Mouse (Mus musculus) right cerebral cortex, adult 18-20 months (tissue): Measurements from ENCODE around the gene Wnt1.

ENCODE experiments used
- DNase-seq: peaks from one replicate; pipeline ENCODE4 v3.0.0; 2022; ENCODE audit warnings: mixed read lengths

Gene Wnt1

GRCm38 (mm10) chr15:98778191-98778770 lies 11.4 kb upstream of the Wnt1 start:
- DNase-seq: no peak

DNA sequence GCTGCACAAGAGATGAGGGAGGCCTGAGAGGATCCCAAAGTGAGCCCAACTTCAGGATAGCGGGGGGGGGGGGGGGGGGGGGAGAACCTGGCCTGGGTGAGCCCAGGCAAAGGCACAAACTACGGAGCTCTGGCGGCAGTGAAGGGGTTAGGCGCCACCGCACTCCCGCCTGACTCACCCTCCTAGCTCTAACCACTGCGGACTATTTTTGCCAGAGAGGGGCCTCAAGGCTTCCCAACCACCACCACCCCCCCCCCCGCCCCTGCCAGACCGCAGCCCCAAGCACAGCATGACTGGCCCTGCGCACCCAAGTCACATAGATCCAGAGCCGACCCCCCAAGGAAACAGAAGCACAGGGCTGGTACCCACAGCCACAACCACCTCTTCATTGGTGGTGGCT lies 10.9 kb upstream of the Wnt1 start:
- DNase-seq: no peak

DNA sequence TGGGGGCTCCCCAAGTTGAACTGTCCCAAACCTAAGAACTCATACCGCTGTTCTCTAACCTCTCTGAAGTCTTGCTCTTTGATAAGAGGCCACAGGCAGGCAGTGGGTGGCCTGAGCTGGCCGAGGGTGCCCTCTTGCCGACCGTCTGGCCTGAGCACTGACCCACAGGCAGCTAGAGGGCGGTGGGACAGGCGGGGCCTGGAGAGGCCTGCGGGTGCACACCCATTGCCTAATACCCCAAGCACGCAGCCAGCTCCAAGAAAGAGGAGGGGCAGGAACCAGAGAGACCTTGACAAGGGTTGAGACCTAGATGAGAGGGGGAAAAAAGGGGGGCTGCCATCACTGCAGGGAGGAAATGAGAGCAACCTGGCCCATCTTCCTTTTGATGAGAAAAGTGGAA lies 9.6 kb upstream of the Wnt1 start:
- no peak for DNase-seq

GRCm38 (mm10) chr15:98780573-98780972 lies 9.1 kb upstream of the Wnt1 start:
- DNase-seq: no peak

DNA sequence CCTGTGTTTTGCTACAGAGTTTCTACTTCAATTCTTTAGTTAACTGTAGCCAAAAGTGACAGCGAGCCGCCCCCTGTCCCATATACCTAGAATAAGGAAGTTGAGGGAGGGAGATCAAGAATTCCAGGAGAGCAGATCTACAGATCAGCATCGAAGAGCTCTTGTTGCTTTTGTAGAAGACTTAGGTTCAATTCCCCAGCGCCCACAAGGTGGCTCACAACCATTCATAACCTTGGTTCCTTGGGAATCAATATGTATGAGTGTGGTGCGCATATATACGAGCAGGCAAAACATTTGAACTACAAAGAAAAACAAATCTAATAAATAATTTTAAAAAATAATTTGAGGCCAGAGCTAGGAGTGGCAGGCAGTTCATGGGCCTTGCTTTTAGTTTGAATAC lies 8.5 kb upstream of the Wnt1 start:
- no peak for DNase-seq

DNA sequence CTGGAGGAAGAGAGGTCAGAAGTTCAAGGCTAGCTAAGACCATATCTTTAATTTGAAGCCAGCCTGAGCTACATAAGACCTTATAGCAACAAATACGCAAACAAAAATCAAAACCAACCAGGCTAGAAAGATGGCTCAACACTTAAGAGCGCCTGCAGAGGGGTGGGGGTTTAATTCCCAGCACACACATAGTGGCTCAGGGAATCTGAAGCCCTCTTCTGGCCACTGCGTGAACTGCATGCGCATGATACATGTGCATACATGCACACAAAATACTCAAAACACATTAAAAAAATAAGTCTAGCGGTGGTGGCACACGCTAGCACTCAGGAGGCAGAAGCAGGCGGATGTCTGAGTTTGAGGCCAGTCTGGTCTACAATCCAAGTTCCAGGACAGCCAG lies 3.9 kb upstream of the Wnt1 start:
- no peak for DNase-seq

DNA sequence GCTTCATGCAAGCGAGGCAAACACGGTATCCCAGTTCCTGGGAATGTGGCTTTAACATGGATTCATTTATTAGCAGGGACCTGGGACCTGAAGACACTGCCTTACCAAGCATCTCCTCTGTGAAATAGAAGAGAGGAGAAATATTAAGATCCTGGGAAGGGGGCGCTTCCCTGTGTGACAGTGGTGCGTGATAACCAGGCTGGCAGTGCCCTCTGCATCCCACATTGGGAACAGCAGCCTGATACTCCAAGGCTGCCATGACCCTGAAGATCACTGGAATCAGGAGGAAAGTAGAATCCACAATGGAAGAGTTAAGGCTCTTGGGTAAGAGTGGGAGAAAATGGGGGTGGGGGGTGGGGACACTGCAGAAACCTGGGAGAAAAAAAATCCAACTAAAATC lies 1.7 kb upstream of the Wnt1 start:
- no peak for DNase-seq

DNA sequence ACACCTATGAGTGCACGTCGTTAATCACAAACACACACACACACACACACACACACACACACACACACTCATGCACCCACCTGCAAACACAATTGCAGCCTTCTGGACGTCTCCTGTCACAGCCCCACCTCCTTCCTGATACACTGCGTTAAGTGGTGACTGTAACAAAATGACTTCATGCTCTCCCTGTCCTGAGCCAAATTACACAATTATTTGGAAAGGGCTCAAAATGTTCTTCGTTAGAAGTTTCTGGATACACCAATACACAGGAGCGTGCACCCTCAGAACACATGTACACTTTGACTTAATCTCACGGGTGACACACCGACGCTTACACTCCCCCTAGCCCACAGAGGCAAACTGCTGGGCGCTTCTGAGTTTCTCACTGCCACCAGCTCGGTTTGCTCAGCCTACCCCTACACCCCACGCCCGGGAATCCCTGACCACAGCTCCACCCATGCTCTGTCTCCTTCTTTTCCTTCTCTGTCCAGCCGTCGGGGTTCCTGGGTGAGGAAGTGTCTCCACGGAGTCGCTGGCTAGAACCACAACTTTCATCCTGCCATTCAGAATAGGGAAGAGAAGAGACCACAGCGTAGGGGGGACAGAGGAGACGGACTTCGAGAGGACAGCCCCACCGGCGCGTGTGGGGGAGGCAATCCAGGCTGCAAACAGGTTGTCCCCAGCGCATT lies 541 bp upstream of the Wnt1 start:
- DNase-seq: no peak

DNA sequence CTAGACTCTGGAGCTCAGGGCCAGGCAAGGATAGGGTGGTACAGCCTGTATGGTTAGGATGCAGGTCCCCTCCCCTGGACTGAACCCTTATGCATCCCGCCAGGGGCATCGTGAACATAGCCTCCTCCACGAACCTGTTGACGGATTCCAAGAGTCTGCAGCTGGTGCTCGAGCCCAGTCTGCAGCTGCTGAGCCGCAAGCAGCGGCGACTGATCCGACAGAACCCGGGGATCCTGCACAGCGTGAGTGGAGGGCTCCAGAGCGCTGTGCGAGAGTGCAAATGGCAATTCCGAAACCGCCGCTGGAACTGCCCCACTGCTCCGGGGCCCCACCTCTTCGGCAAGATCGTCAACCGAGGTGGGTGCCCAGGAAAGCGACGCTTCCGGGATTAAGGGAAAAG lies 1.1 kb downstream of the Wnt1 start:
- DNase-seq: no peak

DNA sequence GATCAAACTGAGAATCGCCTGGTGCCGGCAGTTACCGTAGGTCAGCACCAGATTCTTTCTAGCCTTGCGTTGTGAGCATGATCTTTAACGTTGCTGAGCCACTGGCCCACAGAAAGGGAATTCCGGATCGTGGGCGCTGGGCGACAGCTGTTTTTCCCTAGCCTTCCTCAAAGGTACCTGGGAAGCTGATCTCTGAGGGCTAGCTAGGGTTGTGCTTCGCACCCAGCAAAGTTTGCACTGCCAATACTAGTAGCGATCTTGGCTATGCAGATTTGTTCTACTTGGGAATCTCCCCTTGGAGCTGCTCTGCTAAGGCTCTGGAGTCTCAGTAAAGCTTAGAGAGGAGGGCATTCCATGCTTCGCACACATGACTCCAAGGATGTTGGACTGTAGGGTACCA lies 1.6 kb downstream of the Wnt1 start:
- DNase-seq: no peak

- DNase-seq: no peak
Measured at GRCm38 (mm10) chr15:98791771-98792170, 2.1 kb downstream of the Wnt1 start.

GRCm38 (mm10) chr15:98792233-98793020 lies 2.8 kb downstream of the Wnt1 start:
- peak; percentile 75 for DNase-seq

DNA sequence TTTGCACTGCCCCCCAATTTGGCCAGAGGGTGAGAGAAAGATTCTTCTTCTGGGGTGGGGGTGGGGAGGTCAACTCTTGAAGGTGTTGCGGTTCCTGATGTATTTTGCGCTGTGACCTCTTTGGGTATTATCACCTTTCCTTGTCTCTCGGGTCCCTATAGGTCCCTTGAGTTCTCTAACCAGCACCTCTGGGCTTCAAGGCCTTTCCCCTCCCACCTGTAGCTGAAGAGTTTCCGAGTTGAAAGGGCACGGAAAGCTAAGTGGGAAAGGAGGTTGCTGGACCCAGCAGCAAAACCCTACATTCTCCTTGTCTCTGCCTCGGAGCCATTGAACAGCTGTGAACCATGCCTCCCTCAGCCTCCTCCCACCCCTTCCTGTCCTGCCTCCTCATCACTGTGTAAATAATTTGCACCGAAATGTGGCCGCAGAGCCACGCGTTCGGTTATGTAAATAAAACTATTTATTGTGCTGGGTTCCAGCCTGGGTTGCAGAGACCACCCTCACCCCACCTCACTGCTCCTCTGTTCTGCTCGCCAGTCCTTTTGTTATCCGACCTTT lies 3.6 kb downstream of the Wnt1 start:
- DNase-seq: no peak

DNA sequence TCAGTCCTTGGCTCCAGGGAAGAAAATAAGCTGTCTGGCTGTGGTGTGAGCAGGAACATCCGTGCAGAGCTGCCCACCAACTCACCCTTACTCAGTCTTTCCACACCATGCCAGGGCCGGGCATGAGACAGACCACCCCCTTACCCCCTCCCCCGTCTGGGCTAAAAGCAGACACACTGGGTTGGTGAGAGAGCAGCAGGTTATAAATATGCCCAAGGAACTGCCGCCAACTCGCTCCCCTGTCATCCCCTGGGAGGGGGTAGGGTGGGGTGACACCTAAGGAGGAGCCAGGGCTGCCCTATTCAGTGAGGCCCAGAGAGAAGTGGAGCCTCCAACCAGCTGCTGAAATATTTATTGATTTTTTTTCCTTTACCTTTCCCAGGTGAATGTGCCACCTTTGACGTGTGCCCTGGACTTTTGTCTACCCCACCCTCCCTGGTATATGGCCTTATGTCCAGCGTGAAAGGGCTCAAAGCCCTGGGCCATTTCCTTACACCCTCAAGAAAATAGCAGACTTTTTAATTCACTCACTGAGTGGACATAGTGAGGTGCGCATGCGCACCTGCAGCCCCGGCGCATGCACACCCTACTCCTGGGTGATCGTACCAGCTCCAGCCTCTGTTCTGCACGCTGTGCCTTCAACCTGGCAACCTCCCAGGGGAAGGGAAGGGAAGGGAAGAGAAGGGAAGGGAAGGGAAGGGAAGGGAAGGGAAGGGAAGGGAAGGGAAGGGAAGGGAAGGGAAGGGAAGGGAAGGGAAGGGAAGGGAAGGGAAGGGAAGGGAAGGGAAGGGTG lies 7.3 kb downstream of the Wnt1 start:
- no peak for DNase-seq

DNA sequence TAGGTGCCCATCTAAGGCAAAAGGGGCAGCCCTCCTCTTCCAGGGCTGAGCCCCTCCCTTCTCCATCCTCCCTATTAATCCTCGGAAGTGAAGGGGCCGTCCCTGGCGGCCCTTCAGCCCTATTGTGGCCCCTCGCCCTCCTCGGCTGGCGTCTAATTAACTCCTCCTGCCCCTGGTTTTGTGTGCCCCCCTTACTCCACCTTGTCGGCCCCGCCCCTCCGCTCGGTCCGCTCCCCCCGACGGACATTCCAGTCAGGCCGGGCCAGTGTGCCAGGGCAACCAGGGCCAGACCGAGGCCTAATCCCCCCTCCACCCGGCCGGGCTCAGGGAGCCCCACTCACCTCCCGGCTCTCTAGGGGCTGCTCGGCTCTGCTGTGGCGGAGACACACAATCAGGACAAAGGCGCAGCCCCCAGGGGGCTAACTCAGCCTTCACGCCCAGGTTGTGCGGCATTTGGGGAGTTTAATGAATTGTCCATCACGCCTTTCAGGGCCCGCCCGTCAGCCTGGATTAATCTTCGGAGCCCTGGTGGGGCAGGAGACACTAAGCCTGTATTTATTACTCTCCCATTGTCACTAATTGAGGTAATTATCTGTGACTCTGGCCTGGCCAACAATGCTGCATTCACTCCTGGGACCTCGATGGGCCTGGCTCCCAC lies 8.3 kb downstream of the Wnt1 start:
- DNase-seq: no peak

DNA sequence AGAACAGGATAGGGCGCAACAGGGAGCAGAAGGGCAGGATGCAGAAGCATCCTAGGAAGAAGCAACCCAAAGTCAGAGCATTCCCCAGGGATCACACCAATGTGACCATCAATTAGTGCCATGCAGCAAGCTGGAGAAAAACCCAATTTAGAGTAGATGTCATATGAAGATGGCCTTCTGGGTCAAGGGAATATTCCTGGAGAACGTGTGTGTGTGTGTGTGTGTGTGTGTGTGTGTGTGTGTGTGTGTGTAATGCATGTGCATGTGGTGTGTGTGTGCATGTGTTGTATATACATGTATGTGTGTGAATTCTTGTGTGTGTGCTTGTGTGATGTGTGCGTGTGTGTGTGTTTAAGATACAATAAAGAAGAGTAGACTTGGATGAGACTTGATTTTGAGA lies 9.2 kb downstream of the Wnt1 start:
- no peak for DNase-seq

- peak; percentile 63 for DNase-seq
Measured at GRCm38 (mm10) chr15:98799396-98799795, 9.7 kb downstream of the Wnt1 start.

- no peak for DNase-seq
Measured at GRCm38 (mm10) chr15:98802926-98803325, 13.3 kb downstream of the Wnt1 start.

DNA sequence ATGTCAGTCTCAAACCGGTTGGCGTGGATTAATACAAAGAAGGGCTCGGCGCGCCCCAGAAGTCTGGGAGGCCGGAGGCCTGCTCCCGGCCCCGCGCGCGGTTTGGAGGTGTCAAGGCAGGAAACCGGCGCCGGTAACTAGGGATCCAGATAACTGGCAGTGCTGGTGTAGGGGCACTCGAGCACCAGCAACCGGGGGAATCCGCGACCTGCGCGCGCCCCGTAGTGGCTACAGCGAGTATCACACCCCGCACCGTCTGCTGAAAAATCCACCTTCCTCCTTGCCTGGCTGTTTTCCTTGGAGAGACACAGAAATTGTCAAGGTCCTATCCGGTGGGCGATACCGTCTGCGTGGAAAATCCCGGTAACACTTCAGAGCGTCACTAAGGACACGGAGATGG lies 14.4 kb downstream of the Wnt1 start:
- peak; percentile 93 for DNase-seq

GRCm38 (mm10) chr15:98805324-98806040 lies 15.8 kb downstream of the Wnt1 start:
- peak; percentile 83 for DNase-seq

DNA sequence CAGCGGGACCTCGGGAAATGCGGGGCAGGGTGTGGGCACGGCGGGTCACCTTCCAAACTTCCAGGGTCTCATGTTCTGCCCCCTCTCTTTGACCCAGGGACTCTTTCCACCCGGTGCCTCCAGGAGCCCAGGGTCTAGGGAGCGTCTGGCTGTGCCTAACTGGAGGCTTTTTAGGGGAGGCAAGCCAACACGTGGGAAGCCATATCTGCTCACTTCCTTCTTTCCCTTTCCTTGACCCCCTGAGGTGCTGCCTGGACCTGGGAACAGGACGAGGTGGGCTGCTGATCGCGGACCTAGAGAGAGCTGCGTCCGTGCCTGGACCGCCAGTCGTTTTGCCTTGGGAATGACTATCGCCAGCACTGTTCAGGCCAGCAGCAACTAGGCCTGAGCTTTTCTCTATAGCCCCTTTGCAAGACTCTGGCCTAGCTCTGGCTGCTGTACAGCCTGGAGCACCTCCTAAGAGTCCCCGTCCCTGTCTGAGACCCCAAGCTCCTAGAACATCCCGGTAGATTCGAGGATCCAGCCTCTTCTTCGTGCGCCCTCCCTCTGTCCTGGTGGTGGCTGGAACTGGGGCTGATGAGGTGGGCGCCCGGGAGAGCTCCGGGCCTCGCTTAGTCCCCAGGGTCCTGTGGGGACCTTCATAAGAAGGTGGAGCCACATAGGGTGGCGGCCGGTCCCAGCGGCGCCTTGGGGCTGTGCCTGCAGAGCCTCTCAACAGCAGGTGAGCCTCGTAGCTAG lies 16.6 kb downstream of the Wnt1 start:
- peak; percentile 33 for DNase-seq
